Mouse (Mus musculus) inflammation-experienced regulatory T-cells, adult 16 weeks (primary cell): ENCODE results near the gene Gm13124. TPM values are rescaled to one million over a fixed set of nuclear protein-coding genes. Genes with fewer than 3 reads are reported as not detected.

Experiments used
- polyA plus RNA-seq: library from polyadenylated mRNA; unstranded; fragments of 100-300 nt; shearing (Covaris generic); gene quantifications from one replicate; pipeline ENCODE4 v1.2.1, GENCODE M21; 2017

Gm13124 gene
- not detected for polyA plus RNA-seq

DNA sequence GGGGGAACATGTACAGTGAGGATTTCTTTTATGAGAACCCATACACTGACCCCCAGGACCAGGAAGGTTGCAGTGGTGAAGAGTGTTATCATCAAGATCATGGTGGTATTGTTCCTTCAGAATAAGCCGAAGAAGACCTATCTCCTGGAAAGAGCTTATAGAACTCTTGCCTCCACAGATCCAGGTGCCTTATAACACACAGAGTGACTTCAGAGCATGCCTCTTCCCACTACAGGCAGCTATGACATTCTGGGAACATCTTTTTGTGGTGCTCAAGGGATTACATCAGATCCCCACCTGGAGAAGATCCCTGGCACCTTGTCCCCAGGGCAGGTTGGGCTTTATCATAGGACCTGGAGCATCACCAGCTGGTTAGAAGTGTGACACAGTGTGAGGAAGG is at the start of gene Gm13124:
TSS of gene Gm13124 (minus strand) at position 101 of the 400 bp plus-strand sequence.

GRCm38 (mm10) chr4:144613407-144613806 is 48.5 kb upstream of the Gm13124 start, which contains the start of gene Aadacl4:
Aadacl4 (plus strand) TSS chr4:144613707.

GRCm38 (mm10) chr4:144519522-144519921 is 45.4 kb downstream of the Gm13124 start, which contains the start of gene 9430007A20Rik:
9430007A20Rik (plus strand) TSS chr4:144519822.

Other genes starting within 250 kb of the Gm13124 start
- not detected for gene Gm13128, start 234.9 kb downstream of the Gm13124 start, polyA plus RNA-seq
- gene Gm13119, start 207.2 kb downstream of the Gm13124 start, polyA plus RNA-seq, result 0.13 TPM
- gene Pramef20, start 187.2 kb downstream of the Gm13124 start, polyA plus RNA-seq, result not detected
- not detected for gene Pramef12, start 156.7 kb downstream of the Gm13124 start, polyA plus RNA-seq
- not detected for gene 1700012P22Rik, start 126.4 kb downstream of the Gm13124 start, polyA plus RNA-seq
- gene Gm9944, start 111.8 kb downstream of the Gm13124 start, polyA plus RNA-seq, result not detected
- not detected for gene Aadacl3, start 101.4 kb downstream of the Gm13124 start, polyA plus RNA-seq
- not detected for gene 9430007A20Rik, start 45.3 kb downstream of the Gm13124 start, polyA plus RNA-seq
- gene Aadacl4, start 48.6 kb upstream of the Gm13124 start, polyA plus RNA-seq, result not detected
- gene Gm436, start 121.2 kb upstream of the Gm13124 start, polyA plus RNA-seq, result not detected
- not detected for gene Gm13178, start 156.3 kb upstream of the Gm13124 start, polyA plus RNA-seq
- gene Gm438, start 221.4 kb upstream of the Gm13124 start, polyA plus RNA-seq, result not detected